Mouse (Mus musculus): ENCODE measurements around the gene 4930523C07Rik.

4930523C07Rik gene

DNA sequence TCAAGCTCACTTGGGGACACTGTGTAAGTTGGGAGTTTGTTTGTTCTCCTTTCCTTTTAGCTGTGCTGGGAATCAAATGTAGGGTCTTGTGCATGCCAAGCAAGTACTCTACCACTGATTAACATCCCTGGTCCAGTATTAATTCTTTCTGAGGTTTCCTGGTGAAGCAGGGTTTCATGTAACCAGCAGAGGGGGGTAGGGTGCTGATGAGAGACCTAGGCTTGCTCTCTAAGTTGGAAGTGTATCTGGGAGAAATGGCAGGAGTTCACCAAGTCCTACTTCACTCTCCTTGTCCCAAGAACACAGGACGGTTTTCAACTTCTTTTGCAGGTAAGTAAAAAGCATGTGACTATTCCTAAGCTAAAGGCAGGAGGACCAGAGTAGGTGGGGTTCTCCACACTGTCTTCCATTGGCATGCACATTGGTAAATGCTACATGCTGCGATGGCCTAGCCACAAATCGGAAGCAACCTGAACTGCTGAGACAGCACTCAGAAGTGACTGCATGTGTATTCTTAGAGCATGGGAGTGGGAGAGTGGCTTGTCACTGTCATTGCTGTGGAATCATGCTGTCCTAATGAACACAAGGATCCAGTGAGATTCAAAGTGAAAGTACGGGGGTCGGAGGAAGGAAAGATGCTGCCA lies 55.6 kb downstream of the 4930523C07Rik start:
- no peak for DNase-seq (ENCODE audit: low spot score in 2 of 2)

DNA sequence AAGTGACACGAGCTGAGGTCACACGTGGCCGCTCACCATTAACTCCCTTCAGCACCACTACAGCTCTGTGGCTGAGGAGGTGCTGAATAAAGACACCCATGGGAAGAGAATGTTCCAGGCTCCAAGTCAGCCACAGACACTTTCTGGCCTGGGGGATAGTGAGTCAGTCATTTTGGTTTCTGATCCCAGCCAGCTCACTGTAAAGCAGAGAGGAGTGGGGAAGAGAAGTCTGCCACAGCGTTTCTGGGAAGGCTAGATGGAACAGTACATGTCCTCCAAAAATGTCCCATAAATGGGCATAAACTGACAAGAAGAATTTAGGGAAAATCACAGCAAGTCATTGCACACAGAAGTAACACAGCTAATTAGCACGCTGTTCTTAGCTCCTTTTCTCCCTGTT lies 56.8 kb downstream of the 4930523C07Rik start:
- no peak for DNase-seq (ENCODE audit: low spot score in 2 of 2)

DNA sequence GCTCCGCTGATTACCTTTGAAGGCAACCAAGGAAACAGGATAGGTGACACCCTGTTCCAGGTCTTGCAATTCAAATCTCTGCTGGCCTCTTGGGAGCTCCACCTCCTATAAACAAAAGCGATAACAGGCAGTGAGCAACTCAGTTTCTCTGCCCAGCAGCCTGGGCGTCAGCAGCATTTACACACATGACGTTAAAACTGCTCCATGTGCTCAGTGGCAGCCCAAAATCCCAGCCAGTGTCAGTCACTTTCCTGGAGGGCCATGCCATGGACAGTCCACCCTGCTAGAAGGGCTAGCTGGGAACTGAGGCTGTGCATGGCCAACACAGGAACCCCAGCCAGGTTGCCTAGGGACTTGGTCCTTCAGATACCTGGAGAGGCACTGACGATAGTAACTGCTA lies 61.2 kb downstream of the 4930523C07Rik start:
- DNase-seq (ENCODE audit: low spot score in 2 of 2): no peak

DNA sequence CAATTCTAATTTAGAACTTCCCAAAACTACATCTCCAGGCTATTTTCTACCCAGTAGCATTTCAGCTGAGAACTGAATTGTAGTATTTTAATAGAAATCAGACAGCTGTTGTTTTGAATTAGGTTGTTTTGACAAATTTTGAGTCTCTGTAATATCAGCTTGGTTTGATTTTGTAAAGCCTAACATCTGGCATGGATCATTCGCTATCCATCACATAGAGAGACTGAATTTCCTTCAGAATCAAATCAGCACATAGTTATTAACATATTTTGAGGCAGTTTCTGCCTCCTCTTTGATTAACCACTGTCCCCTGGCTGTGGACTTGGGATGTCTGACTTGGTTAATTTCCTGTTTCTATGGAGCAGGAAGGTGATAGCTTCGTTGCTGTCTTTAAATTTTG lies 64.4 kb downstream of the 4930523C07Rik start:
- no peak for DNase-seq (ENCODE audit: low spot score in 2 of 2)

DNA sequence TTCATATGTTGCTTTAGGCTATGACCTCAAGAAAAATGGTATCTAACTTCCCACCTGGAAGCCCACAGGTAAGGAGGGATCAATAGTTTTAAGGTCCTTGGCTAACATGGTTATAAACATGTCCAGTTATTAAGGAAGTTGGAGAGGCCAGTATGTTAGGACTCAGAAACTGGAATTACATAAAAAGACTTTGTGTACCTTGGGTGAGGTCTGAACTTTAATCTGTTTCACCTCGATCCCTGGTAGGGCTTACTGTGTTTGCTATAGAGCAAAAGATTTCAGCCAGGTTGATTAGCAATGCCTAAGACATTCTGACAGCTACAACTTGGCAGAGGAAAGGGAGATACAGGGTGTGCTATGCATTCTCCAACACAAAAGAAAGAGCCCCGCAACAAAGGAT lies 79.8 kb downstream of the 4930523C07Rik start:
- no peak for DNase-seq (ENCODE audit: low spot score in 2 of 2)

All from frontal cortex, postnatal 10 days (tissue).